Mouse (Mus musculus) effector memory CD4-positive, alpha-beta T cell, adult 5 months (primary cell): ENCODE measurements around the gene Trp53bp2. TPM values are rescaled to one million over a fixed set of nuclear protein-coding genes. Genes with fewer than 3 reads are reported as not detected.

Experiments
- polyA plus RNA-seq: library from polyadenylated mRNA; unstranded; fragments of 100-300 nt; shearing (Covaris generic); gene quantifications from one replicate; pipeline ENCODE4 v1.2.1, GENCODE M21; 2017

The Trp53bp2 gene
- polyA plus RNA-seq: 21.6 TPM

DNA sequence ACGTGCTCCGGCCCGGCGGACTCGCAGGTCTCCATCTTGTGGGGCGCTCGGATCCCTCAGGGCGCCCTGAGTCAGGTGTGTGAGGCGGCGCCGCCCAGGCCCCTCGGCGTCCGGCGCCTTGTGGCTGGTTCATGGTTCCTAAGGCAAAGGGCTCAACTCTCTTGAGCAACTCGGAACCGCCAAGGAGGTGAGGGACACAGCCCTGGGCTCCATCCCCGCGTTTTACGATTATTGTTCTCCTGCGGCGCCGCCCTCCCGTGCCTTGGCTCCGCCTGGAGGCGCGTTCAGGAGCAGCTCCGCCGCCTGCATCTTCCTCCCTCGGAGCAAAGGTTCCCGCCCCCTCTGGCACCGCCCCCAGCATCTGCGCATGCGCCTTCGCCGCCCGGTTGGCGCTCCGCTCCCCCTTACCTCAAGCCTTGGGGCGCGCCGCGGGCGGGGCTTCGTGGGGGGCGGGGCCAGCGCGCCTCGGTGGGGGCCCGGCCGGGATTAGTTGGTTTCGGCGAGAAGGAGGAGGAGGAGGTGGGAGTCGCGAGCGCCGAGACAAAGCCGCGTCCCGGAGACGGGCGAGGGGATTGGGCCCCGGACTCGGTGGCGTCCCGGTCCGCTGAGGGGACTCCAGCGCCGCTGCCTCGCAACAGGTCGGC lies at the start of gene Trp53bp2:
TSS of gene Trp53bp2 (plus strand) at position 489 of the 644 bp plus-strand sequence.

Other genes starting within 250 kb of the Trp53bp2 start
- gene Vmn1r1, start 244.7 kb upstream of the Trp53bp2 start, polyA plus RNA-seq: not detected
- gene Degs1, start 126.4 kb upstream of the Trp53bp2 start, polyA plus RNA-seq: 111 TPM
- gene Fbxo28, start 67.5 kb upstream of the Trp53bp2 start, polyA plus RNA-seq: 63.5 TPM
- gene Capn2, start 108.4 kb downstream of the Trp53bp2 start, polyA plus RNA-seq: 102 TPM
- not detected for gene Capn8, start 155.8 kb downstream of the Trp53bp2 start, polyA plus RNA-seq